ENCODE assay signal across 8 mouse cellular contexts in the genomic region with DNA sequence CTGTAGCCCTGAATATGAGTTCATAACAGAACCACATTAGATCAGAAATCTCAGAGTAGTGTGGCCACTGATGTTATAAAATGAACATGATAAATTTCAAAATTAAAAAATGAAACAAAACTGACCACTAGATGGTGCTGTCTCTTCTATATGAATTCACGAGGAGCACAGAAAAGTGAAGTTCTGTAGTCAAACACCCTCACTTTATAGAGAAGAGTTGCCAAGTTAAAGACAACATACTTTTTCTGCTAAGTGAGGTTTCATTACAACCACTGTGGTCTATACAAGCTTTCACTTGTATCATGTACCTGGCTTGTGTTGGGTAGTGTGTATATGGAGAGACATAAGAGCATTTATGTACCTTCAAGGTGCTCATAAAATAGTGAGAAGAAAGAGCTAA. TPM values are rescaled to one million over a fixed set of nuclear protein-coding genes. Genes with fewer than 3 reads are reported as not detected.
DNase-seq lines count a peak whose midpoint lies in the region; ATAC-seq and TF ChIP-seq lines count a peak whose summit lies in the region.

No protein-coding gene starts in this region.

- ATAC-seq in kidney, embryonic 16.5 days (ENCODE audit: low FRiP score, low TSS enrichment) = no peak
- ATAC-seq in megakaryocyte-erythroid progenitor cell, adult 5-6 weeks (replicated peaks; ENCODE audit: low FRiP score, low TSS enrichment, poor library complexity, severe bottlenecking) = peak; percentile 83

- H3K9ac ChIP-seq in kidney, embryonic 16.5 days (replicated peaks; ENCODE audit: low read length) = no peak overlapping the region

- 0% methylated on average over 1 of the region's 1 CpGs for WGBS in kidney, adult 2 months
- WGBS in kidney, embryonic 16.5 days = 0% methylated on average over 1 of the region's 1 CpGs

- no peaks in the 10 kb centered on the region for H3K9me3 ChIP-seq in kidney, embryonic 16.5 days (ENCODE audit: low read length)
- no peaks in the 10 kb centered on the region for H3K9me3 ChIP-seq in E14TG2a.4 (ENCODE audit: low read length)

- H3K36me3 ChIP-seq in kidney, adult 2 months (ENCODE audit: control insufficient read depth, insufficient read depth, low read length) = no peaks in the 10 kb centered on the region
- H3K36me3 ChIP-seq in kidney, embryonic 16.5 days (ENCODE audit: insufficient read depth, low read length) = no peaks in the 10 kb centered on the region
- no peaks in the 10 kb centered on the region for H3K36me3 ChIP-seq in E14TG2a.4 (ENCODE audit: insufficient read depth, low read length)

- no peak overlapping the region for H3K4me2 ChIP-seq in kidney, embryonic 16.5 days (replicated peaks; ENCODE audit: low read depth, low read length)

- H3K27me3 ChIP-seq in kidney, adult 2 months (replicated peaks; ENCODE audit: control insufficient read depth, insufficient read depth, low read length) = no peaks in the 10 kb centered on the region
- no peaks in the 10 kb centered on the region for H3K27me3 ChIP-seq in kidney, embryonic 16.5 days (ENCODE audit: insufficient read depth, low read length)
- no peaks in the 10 kb centered on the region for H3K27me3 ChIP-seq in E14TG2a.4 (ENCODE audit: insufficient read depth, low read length)

- TF ChIP-seq POLR2A in kidney, adult 2 months (IDR thresholded peaks at IDR 0.05; ENCODE audit: low read depth, low read length) = no peak

- no peaks in the 10 kb centered on the region for H3K4me1 ChIP-seq in kidney, adult 2 months (ENCODE audit: control insufficient read depth, insufficient read depth, low read length)
- H3K4me1 ChIP-seq in kidney, embryonic 16.5 days (ENCODE audit: insufficient read depth, low read length) = no peaks in the 10 kb centered on the region
- H3K4me1 ChIP-seq in E14TG2a.4 (replicated peaks; ENCODE audit: low read depth, low read length) = no peaks in the 10 kb centered on the region

- H3K4me3 ChIP-seq in kidney, adult 2 months (ENCODE audit: insufficient read depth, low read depth, low read length) = no peak overlapping the region
- H3K4me3 ChIP-seq in kidney, embryonic 16.5 days (ENCODE audit: low read length) = no peak overlapping the region
- H3K4me3 ChIP-seq in E14TG2a.4 (replicated peaks; ENCODE audit: low read length) = no peak overlapping the region

- DNase-seq in kidney, adult 2 months = peak; percentile 31
- peak; percentile 84 for DNase-seq in embryo, embryonic 11 days
- no peak for DNase-seq in adrenal gland, adult 8-10 months
- DNase-seq in adrenal gland, postnatal 14 days = no peak
- DNase-seq in thymus, postnatal 36 days = no peak

- H3K27ac ChIP-seq in kidney, adult 2 months (ENCODE audit: insufficient read depth, low read depth, low read length) = no peak overlapping the region
- H3K27ac ChIP-seq in kidney, embryonic 16.5 days (ENCODE audit: low read length) = no peak overlapping the region

- TF ChIP-seq CTCF in kidney, adult 2 months (conservative IDR thresholded peaks at IDR 0.05; ENCODE audit: insufficient read depth, insufficient read length, low read depth, low read length) = no peak
- peak; percentile 31 for TF ChIP-seq CTCF in E14TG2a.4 (conservative IDR thresholded peaks at IDR 0.05; ENCODE audit: low read length)

RNA-seq across cellular contexts. Expression of a gene that starts 19.4 kb away (rescaled TPM):
- polyA plus RNA-seq in kidney, adult 2 months (2012; rRNA removed) = 61.1 and 63.5 TPM in 2 replicates
- 141 and 147 TPM in 2 replicates for polyA plus RNA-seq in kidney, embryonic 16.5 days (2015; fragmentation: Nextera tagmentation; extraction: Ambion mirVana)
- total RNA-seq in megakaryocyte-erythroid progenitor cell, adult 5-6 weeks (2014; fragmentation: Nextera tagmentation) = 73.1 and 74.1 TPM in 2 replicates
- total RNA-seq in megakaryocyte-erythroid progenitor cell, adult 5-6 weeks (2017) = 130 and 147 TPM in 2 replicates
- total RNA-seq in adrenal gland, adult 8-10 months (2022) = 10 to 100 TPM; 64.5 to 81.6 (median 74.6) TPM
- total RNA-seq in adrenal gland, postnatal 14 days (2021) = 70.3 and 84.0 TPM in 2 replicates

Comparison
In these comparisons a context has a peak if more than half of its experiments do, and no peak if none do; other contexts are left out.
1. DNase-seq: peak in kidney, adult 2 months (single experiment) and embryo, embryonic 11 days (single experiment); none in adrenal gland, adult 8-10 months (single experiment), adrenal gland, postnatal 14 days (single experiment) and thymus, postnatal 36 days (0 of 2).